38 mouse cellular contexts compared by ENCODE assay signal in genomic region chr16:13727811-13728335, GRCm38 (mm10). TPM values are rescaled to one million over a fixed set of nuclear protein-coding genes. Genes with fewer than 3 reads are reported as not detected.
DNase-seq lines count a peak whose midpoint lies in the region; ATAC-seq and TF ChIP-seq lines count a peak whose summit lies in the region.
"Had no signal": no experiment of that assay in that cellular context is flagged by ENCODE, and none has a peak within 500 bp of the region (broad histone marks: within the 10 kb centered on the region; RNA-seq: fewer than 3 reads in every experiment).

No protein-coding gene starts in this region.

- no peak overlapping the region for H3K9ac ChIP-seq in ES-E14 (ENCODE audit: insufficient read depth, low read depth, low read length, poor library complexity, severe bottlenecking)
- no peak overlapping the region for H3K9ac ChIP-seq in intestine, embryonic 16.5 days (ENCODE audit: low read depth, low read length)
- no peak overlapping the region for H3K9ac ChIP-seq in midbrain, embryonic 13.5 days (replicated peaks)
- H3K9ac ChIP-seq: heart, embryonic 12.5 days; hindbrain, embryonic 14.5 days; limb, embryonic 15.5 days; liver, embryonic 13.5 days; neural tube, embryonic 15.5 days had no signal

- intact Hi-C loops in heart, postnatal 25 days (cut with DNase I): no loop called here

- peak; percentile 34; the same call in 1 of the 2 replicates for ATAC-seq in intestine, embryonic 16.5 days
- ATAC-seq in midbrain, embryonic 13.5 days: no peak
- ATAC-seq: CD4-positive, CD25-positive, alpha-beta regulatory T cell, adult 4 months; forebrain, embryonic 16.5 days had no signal

- DNase-seq in heart, adult 11 months: peak; percentile 58
- DNase-seq in heart, postnatal 25 days (ENCODE audit: low spot score): no peak
- DNase-seq in ES-E14 (ENCODE audit: low read depth, low spot score) (no peak), MN1 (ENCODE audit: low spot score) (no peak)
- peak; percentile 68 for DNase-seq in adrenal gland, adult 8-10 months
- no peak for DNase-seq in cerebellum, postnatal 36 days
- DNase-seq: cerebellum, adult 11 months; cerebellum, adult 9-10 months; embryo, embryonic 11 days; gastrocnemius, adult 2 months; gastrocnemius, postnatal 36 days; heart, adult 2 months; kidney, adult 2 months; kidney, postnatal 4 days; layer of hippocampus, postnatal 36 days; liver, embryonic 13.5 days; lung, adult 18-20 months; midbrain, embryonic 14.5 days; right cerebral cortex, adult 18-20 months; right cerebral cortex, postnatal 4 days; thymus, adult 18-20 months; thymus, postnatal 4 days had no signal

- no peak overlapping the region for H3K4me2 ChIP-seq in intestine, embryonic 16.5 days (ENCODE audit: low read depth, low read length)
- H3K4me2 ChIP-seq in midbrain, embryonic 13.5 days (replicated peaks): no peak overlapping the region
- H3K4me2 ChIP-seq: heart, embryonic 12.5 days; hindbrain, embryonic 14.5 days; limb, embryonic 15.5 days; liver, embryonic 13.5 days; neural tube, embryonic 15.5 days had no signal

- H3K36me3 ChIP-seq in ES-E14 (ENCODE audit: control insufficient read depth, insufficient read depth, low read length, poor library complexity, severe bottlenecking): peaks cover 12% of the 10 kb centered on the region; the same call in 1 of the 2 replicates
- H3K36me3 ChIP-seq in intestine, embryonic 16.5 days (ENCODE audit: control insufficient read depth, insufficient read depth, low read length): no peaks in the 10 kb centered on the region
- H3K36me3 ChIP-seq in midbrain, embryonic 13.5 days: no peaks in the 10 kb centered on the region
- H3K36me3 ChIP-seq: heart, embryonic 12.5 days; limb, embryonic 10.5 days; limb, embryonic 15.5 days; liver, embryonic 13.5 days; neural tube, embryonic 15.5 days had no signal

- WGBS in intestine, embryonic 16.5 days: 80% methylated on average over 5 of the region's 5 CpGs
- 85% methylated on average over 5 of the region's 5 CpGs for WGBS in midbrain, embryonic 13.5 days

- H3K4me3 ChIP-seq in ES-E14 (ENCODE audit: insufficient read depth in 1 of 2, low read depth in 1 of 2, low read length in 2 of 2, poor library complexity in 1 of 2, severe bottlenecking in 1 of 2): no peak overlapping the region
- no peak overlapping the region for H3K4me3 ChIP-seq in intestine, embryonic 16.5 days (ENCODE audit: low read length)
- no peak overlapping the region for H3K4me3 ChIP-seq in midbrain, embryonic 13.5 days (replicated peaks)
- H3K4me3 ChIP-seq: erythroblast, embryonic 14.5 days; gastrocnemius, adult 2 months; heart, adult 2 months; heart, embryonic 12.5 days; limb, embryonic 10.5 days; limb, embryonic 15.5 days; liver, embryonic 13.5 days; neural tube, embryonic 15.5 days had no signal

- no peaks in the 10 kb centered on the region for H3K27me3 ChIP-seq in intestine, embryonic 16.5 days (replicated peaks; ENCODE audit: control insufficient read depth, insufficient read depth, low read length)
- H3K27me3 ChIP-seq in midbrain, embryonic 13.5 days: no peaks in the 10 kb centered on the region
- H3K27me3 ChIP-seq: liver, embryonic 13.5 days; neural tube, embryonic 15.5 days had no signal

- H3K4me1 ChIP-seq in ES-E14 (ENCODE audit: control insufficient read depth in 2 of 2, insufficient read depth in 2 of 2, low read length in 2 of 2, poor library complexity in 1 of 2): peaks cover 12 to 34% of the 10 kb centered on the region in 2 experiments
- H3K4me1 ChIP-seq in intestine, embryonic 16.5 days (ENCODE audit: control insufficient read depth, insufficient read depth, low read length): no peaks in the 10 kb centered on the region
- 0 out of 2 replicates have a peak, but pooled peaks cover 5% of the 10 kb centered on the region for H3K4me1 ChIP-seq in midbrain, embryonic 13.5 days (replicated peaks)

- in situ Hi-C loops in ES-E14 (cut with MboI; ENCODE audit: low sequenced_read_pairs in 2 of 2, unreplicated experiment in 2 of 2): no loop called here

- H3K27ac ChIP-seq in ES-E14 (ENCODE audit: insufficient read depth, low read depth, low read length, poor library complexity, severe bottlenecking): peak overlapping the region; percentile 42; the same call in 1 of the 2 replicates
- no peak overlapping the region for H3K27ac ChIP-seq in intestine, embryonic 16.5 days (ENCODE audit: low read length)
- H3K27ac ChIP-seq in midbrain, embryonic 13.5 days: no peak overlapping the region
- H3K27ac ChIP-seq: gastrocnemius, adult 2 months; heart, adult 2 months; hindbrain, embryonic 14.5 days; kidney, postnatal 0 days; limb, embryonic 10.5 days; limb, embryonic 15.5 days; liver, embryonic 13.5 days; macrophage; neural tube, embryonic 15.5 days had no signal

- H3K9me3 ChIP-seq in ES-E14 (ENCODE audit: control insufficient read depth, insufficient read depth, low read depth, low read length): no peaks in the 10 kb centered on the region
- no peaks in the 10 kb centered on the region for H3K9me3 ChIP-seq in intestine, embryonic 16.5 days (ENCODE audit: control insufficient read depth, low read length)
- no peaks in the 10 kb centered on the region for H3K9me3 ChIP-seq in midbrain, embryonic 13.5 days
- H3K9me3 ChIP-seq: heart, embryonic 12.5 days; limb, embryonic 10.5 days; limb, embryonic 15.5 days; liver, embryonic 13.5 days; neural tube, embryonic 15.5 days had no signal

TF ChIP-seq in ES-E14, 5 proteins besides CTCF, POLR2A, EP300 and RAD21:
- TF ChIP-seq ZNF384 (IDR thresholded peaks at IDR 0.05; ENCODE audit: low read depth, low read length): no peak
TF ChIP-seq in ES-E14: peak in this region for 0.

RNA-seq across cellular contexts. Expression of gene Pla2g10, which starts 2.9 kb away (rescaled TPM):
- not detected for total RNA-seq in heart, postnatal 25 days (2021)
- total RNA-seq in ES-E14 (2012; rRNA removed): 38.9 and 43.6 TPM in 2 replicates
- total RNA-seq in adrenal gland, adult 8-10 months (2022): not detected
- polyA plus RNA-seq in intestine, embryonic 16.5 days (2015; fragmentation: Nextera tagmentation; extraction: Ambion mirVana): 8.5 and 8.7 TPM in 2 replicates
- 0.21 and 0.47 TPM in 2 replicates for polyA plus RNA-seq in midbrain, embryonic 13.5 days (2015; fragmentation: Nextera tagmentation; extraction: Ambion mirVana)
- total RNA-seq: gastrocnemius, adult 2 months; gastrocnemius, postnatal 36 days; heart, adult 2 months; hematopoietic stem cell, adult 5-6 weeks; layer of hippocampus, postnatal 36 days; megakaryocyte-erythroid progenitor cell, adult 5-6 weeks had no signal
- polyA plus RNA-seq: CD4-positive, CD25-positive, alpha-beta regulatory T cell, adult 4 months; erythroblast, embryonic 14.5 days; forebrain, embryonic 11.5 days; forebrain, embryonic 16.5 days; heart, postnatal 0 days; kidney, postnatal 0 days; liver, embryonic 13.5 days; macrophage; midbrain, embryonic 14.5 days had no signal

RNA-seq across cellular contexts. Expression of gene Rrn3, which starts 52.6 kb away (rescaled TPM):
- total RNA-seq in heart, postnatal 25 days (2021): 10 to 100 TPM; 37.5 to 38.3 TPM
- total RNA-seq in ES-E14 (2012; rRNA removed): 125 and 147 TPM in 2 replicates
- 10 to 100 TPM; 47.4 to 55.0 (median 50.1) TPM for total RNA-seq in adrenal gland, adult 8-10 months (2022)
- polyA plus RNA-seq in intestine, embryonic 16.5 days (2015; fragmentation: Nextera tagmentation; extraction: Ambion mirVana): 43.8 and 46.1 TPM in 2 replicates
- 123 and 130 TPM in 2 replicates for polyA plus RNA-seq in midbrain, embryonic 13.5 days (2015; fragmentation: Nextera tagmentation; extraction: Ambion mirVana)

RNA-seq across cellular contexts. Expression of gene 3110001I22Rik, which starts 56.1 kb away (rescaled TPM):
- total RNA-seq in heart, postnatal 25 days (2021): 1 to 10 TPM; 2.2 TPM
- 7.8 and 10.9 TPM in 2 replicates for total RNA-seq in ES-E14 (2012; rRNA removed)
- total RNA-seq in adrenal gland, adult 8-10 months (2022): 1 to 10 TPM; 5.2 to 6.8 (median 5.7) TPM
- polyA plus RNA-seq in intestine, embryonic 16.5 days (2015; fragmentation: Nextera tagmentation; extraction: Ambion mirVana): 3.4 and 4.1 TPM in 2 replicates
- 8.9 and 9.0 TPM in 2 replicates for polyA plus RNA-seq in midbrain, embryonic 13.5 days (2015; fragmentation: Nextera tagmentation; extraction: Ambion mirVana)

RNA-seq across cellular contexts. Expression of gene Bfar, which starts 56.2 kb away (rescaled TPM):
- total RNA-seq in heart, postnatal 25 days (2021): 10 to 100 TPM; 44.6 to 51.7 TPM
- total RNA-seq in ES-E14 (2012; rRNA removed): 39.4 and 45.5 TPM in 2 replicates
- total RNA-seq in adrenal gland, adult 8-10 months (2022): 10 to 100 TPM; 43.5 to 62.5 (median 52.2) TPM
- 36.6 and 38.3 TPM in 2 replicates for polyA plus RNA-seq in intestine, embryonic 16.5 days (2015; fragmentation: Nextera tagmentation; extraction: Ambion mirVana)
- 53.7 and 54.5 TPM in 2 replicates for polyA plus RNA-seq in midbrain, embryonic 13.5 days (2015; fragmentation: Nextera tagmentation; extraction: Ambion mirVana)

RNA-seq across cellular contexts. Expression of gene Parn, which starts 59.9 kb away (rescaled TPM):
- 10 to 100 TPM in 1 of 2 experiments, 1 to 10 TPM in 1; 8.5 to 10.4 TPM for total RNA-seq in heart, postnatal 25 days (2021)
- 28.1 and 30.3 TPM in 2 replicates for total RNA-seq in ES-E14 (2012; rRNA removed)
- total RNA-seq in adrenal gland, adult 8-10 months (2022): 10 to 100 TPM; 42.1 to 45.1 (median 43.5) TPM
- polyA plus RNA-seq in intestine, embryonic 16.5 days (2015; fragmentation: Nextera tagmentation; extraction: Ambion mirVana): 35.8 and 39.4 TPM in 2 replicates
- 37.7 and 39.9 TPM in 2 replicates for polyA plus RNA-seq in midbrain, embryonic 13.5 days (2015; fragmentation: Nextera tagmentation; extraction: Ambion mirVana)

Comparison
In these comparisons a context has a peak if more than half of its experiments do, and no peak if none do; other contexts are left out.
1. DNase-seq: peak in heart, adult 11 months (single experiment) and adrenal gland, adult 8-10 months (single experiment); none in heart, postnatal 25 days (single experiment), ES-E14 (single experiment), cerebellum, postnatal 36 days (0 of 2) and MN1 (single experiment).
2. RNA of gene Pla2g10, which starts 2.9 kb away (total RNA-seq): 38.9 to 43.6 TPM in ES-E14; not detected in heart, postnatal 25 days and not detected in adrenal gland, adult 8-10 months; every median in the first group is over 10 times any median in the second.